Mouse (Mus musculus) spleen, postnatal 36 days (tissue): Measurements from ENCODE around the gene Tnrc6b.
A peak's percentile ranks its signal among the peaks of the same experiment; 100 is the strongest.
"Not testable (repeated sequence)": the region's sequence is repeated elsewhere in the genome, so short reads cannot be mapped to it uniquely, and the experiment has no call there.

Source experiments
- DNase-seq, 2 experiments: peaks; one replicate each; pipeline ENCODE4 v3.0.0; 2022; ENCODE audit warnings: low spot score in 2 of 2, mixed read lengths in 1 of 2

Gene Tnrc6b

GRCm38 (mm10) chr15:80702910-80703309 is 8.2 kb upstream of the Tnrc6b start:
- no peak for DNase-seq

- no peak for DNase-seq
Observed at GRCm38 (mm10) chr15:80703495-80703894, 7.6 kb upstream of the Tnrc6b start.

- DNase-seq, result peak; percentile 69 to 75
Observed at GRCm38 (mm10) chr15:80704267-80704666, 6.8 kb upstream of the Tnrc6b start.

DNA sequence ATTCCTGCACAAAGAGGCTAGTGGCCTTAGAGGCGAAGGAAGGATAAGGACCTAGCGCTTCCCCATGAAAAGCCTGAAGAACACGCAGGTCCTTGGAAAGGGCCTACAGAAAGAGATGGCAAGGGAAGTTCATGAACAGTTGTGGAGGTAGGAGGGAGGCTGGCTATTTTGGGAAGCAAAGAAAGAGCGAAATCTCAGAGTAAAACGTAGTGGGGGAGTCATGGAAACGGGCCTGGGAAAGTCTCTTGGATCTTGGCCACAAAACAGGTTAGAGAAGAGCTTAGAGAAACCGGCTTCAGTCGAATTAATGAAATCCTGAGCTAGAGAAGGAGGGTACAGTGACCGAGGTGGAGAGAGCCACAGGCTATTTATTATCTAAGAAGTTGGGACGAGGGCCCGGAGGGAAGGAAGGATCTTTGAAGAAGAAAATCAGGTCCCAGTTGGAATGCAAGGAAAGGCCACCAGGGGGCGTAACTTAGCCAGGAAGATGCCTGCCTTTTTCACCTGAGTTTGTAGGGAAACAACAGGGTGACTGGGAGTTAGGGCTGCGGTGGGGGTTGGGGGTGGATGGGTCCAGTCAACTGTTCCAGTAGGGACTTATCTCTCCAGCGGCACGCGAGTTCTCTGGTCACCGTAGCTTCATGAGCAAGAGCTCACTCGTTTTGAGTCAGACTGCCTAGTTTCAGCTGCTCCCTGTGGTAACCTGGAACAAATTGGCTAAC is 5.1 kb upstream of the Tnrc6b start:
- DNase-seq, result peak; percentile 32 to 59

DNA sequence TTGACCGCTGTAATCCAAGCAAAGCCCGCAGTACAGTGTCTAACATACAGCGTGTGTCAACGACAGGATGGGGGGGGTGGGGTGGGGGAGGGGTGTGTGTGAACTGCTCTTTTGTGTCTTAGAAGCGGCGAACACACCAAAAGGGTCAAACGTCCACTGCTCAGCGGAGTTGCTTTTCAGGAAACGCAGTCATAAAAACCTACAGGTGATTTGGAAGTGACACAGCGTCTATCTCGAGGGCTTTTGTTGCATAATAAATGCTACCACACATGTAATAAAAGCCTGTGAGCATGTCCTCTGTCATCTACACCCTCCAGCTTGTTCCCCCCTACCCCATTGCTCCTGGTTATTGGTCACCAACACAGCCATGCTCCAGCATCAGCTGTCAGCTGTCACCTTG is 4.5 kb upstream of the Tnrc6b start:
- no peak for DNase-seq

- peak; percentile 19 to 32 for DNase-seq
Observed at GRCm38 (mm10) chr15:80707088-80707487, 4.0 kb upstream of the Tnrc6b start.

DNA sequence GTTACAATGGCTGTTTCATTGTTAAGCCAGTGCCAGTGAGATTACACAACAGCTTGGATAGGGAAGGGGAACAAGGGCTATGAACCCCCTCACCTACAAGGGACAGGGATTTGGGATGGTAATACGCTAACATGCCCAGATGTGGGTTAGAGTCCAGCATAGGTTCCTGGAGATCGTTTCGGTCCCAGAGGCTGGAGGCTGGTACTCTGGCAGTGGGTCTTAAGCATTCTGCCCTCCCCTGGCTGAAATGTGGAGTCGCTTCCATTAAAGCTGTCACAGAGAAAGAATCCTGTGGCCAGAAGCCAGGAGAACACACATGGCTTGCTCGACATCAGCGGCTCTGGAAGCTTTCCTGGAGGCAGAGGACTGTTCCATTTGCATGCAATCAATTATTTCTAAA is 1.5 kb upstream of the Tnrc6b start:
- DNase-seq, result no peak

GRCm38 (mm10) chr15:80710257-80710607 is 881 bp upstream of the Tnrc6b start:
- no peak for DNase-seq

GRCm38 (mm10) chr15:80711401-80712151 is 463 bp downstream of the Tnrc6b start:
- peak; percentile 60 to 63 for DNase-seq

DNA sequence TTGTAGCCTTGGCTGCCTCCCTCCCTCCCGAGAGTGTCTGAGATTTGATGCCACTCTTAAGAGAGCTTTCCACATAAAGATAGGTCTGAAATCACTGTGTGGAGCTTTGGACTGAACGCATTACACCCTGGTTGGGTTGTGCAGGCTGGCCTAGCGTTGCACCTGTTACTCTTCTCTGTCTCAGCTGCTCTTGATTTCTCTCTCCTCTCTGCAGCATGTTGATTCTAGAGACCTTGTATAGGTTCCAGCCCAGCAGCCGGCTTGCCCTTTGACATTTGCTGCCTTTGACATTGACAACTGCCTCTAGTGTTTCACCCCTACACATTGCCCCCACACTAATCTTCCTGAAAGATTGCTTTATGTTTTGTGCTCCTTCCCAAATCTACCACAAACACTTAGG is 3.2 kb downstream of the Tnrc6b start:
- no peak for DNase-seq

- DNase-seq, result no peak
Observed at GRCm38 (mm10) chr15:80716631-80717135, 5.6 kb downstream of the Tnrc6b start.

DNA sequence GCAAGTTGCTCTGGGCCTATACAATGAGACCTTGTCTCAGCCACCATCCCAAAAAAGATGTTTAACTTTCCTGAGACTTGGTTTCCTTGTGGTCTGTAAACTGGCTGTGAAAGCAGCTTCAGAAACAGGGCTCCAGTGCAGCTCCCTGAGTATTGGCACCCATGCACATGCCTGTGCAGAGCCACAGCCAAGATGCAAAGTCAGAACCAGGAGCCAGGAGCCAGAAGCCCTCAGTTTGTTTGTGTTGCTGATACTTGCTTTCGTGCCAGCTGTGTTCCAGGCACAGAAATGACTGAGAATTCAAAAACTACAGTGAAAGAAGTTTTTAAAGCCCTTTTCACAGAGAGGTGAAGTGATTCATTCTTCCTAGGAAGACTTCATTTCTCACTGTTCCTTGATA is 6.3 kb downstream of the Tnrc6b start:
- DNase-seq, result no peak

GRCm38 (mm10) chr15:80720249-80720648 is 9.1 kb downstream of the Tnrc6b start:
- no peak for DNase-seq

GRCm38 (mm10) chr15:80721861-80722260 is 10.7 kb downstream of the Tnrc6b start:
- no peak for DNase-seq

DNA sequence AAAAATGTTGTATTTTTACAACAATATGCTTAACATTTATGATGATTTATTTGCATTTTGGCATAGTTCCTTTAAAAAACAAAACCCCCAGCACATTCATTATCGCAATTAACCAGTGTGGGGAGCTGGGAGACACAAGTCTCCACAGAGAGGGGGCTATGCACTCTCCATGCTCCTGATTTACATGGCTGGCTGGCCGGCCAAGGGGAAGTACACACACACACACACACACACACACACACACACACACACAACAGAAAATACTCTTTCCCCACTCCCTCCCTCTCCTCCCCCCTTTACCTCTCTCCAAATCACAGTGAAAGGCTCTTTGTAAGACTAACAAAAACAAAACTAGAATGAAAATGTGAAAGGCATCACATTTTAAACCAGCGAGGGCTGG is 11.3 kb downstream of the Tnrc6b start:
- DNase-seq, result no peak

DNA sequence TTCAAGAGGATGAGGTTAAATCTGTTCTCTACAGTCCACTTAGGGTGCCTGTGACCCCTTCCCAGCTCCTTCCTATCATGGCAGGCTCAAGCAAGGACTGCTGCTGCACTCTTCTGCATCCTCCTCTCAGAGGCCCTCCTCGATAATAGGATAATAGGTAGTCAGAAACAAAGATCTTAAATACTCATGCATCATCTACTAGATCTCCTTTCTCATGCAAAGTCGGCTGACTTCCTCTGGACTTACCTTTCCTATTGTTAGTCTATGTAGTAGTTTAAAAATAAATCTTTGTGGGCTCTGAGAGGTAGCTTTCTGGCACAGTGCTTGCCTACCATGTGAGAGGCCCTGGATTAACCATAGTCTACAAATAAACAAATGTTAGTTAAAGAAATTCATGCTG is 18.4 kb downstream of the Tnrc6b start:
- no peak for DNase-seq

DNA sequence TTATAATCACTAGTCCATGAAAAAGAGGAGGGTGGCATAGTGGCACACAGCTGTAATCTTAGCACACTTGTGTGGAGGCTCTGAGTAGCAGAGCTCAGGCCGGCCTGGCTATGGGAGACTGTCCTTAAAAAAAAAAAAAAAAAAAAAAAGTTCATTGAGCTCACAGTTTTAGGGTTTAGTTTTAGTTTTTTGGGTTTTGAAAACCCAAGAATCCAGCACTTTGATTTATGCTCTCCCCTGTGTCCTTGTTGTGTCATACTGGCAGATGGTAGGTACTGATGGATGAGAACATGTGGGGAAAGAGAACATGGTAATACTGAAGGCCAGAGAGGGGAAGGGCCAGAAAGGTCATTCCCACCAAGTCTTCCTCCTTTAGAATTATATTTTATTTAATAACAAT is 19.9 kb downstream of the Tnrc6b start:
- DNase-seq, result no peak

- no peak for DNase-seq
Observed at GRCm38 (mm10) chr15:80731511-80731910, 20.4 kb downstream of the Tnrc6b start.

GRCm38 (mm10) chr15:80732266-80733030 is 21.3 kb downstream of the Tnrc6b start:
- no peak for DNase-seq

DNA sequence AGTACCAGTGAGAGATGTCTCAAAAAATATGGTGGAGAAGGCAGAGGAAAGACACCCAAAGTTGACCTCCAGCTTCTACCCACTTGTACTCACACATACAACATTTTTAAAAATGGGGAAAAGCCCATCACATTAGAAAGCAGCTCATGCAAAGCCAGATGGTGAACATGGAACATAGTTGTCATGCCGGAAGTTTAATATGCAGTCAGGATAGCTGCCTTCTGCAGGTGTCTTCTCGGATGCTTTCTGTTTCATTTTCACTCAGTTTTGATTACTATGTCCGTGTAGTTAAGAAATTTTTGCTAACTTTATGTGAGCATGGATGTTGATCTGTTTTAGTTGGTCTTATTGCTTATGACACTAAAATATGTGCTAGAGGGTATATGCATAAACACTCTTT is 24.2 kb downstream of the Tnrc6b start:
- DNase-seq, result peak; percentile 19 to 21

DNA sequence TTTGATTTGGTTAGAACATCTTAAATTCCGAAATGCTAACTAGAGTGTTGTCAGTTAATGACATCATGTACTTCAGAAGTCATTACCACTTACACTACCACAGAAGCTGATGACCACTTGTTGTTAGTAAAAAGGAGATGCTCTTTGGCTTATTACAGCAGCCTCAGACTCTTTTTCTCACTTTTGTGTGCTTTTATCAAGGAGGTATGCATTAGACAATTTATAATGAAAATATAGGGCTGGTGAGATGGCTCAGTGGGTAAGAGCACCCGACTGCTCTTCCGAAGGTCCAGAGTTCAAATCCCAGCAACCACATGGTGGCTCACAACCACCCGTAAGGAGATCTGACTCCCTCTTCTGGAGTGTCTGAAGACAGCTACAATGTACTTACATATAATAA is 24.6 kb downstream of the Tnrc6b start:
- DNase-seq, result not testable (repeated sequence)

GRCm38 (mm10) chr15:80736553-80736952 is 25.4 kb downstream of the Tnrc6b start:
- peak; percentile 23 to 28 for DNase-seq
